Mouse (Mus musculus) right cerebral cortex, postnatal 14 days (tissue): ENCODE results near the gene Spock3.
A peak's percentile ranks its signal among the peaks of the same experiment; 100 is the strongest.
"Not testable (repeated sequence)": the region's sequence is repeated elsewhere in the genome, so short reads cannot be mapped to it uniquely, and the experiment has no call there.

Experiments used
- DNase-seq: peaks from one replicate; pipeline ENCODE4 v3.0.0; 2022

Spock3 gene

GRCm38 (mm10) chr8:62950709-62951108, at the start of gene Spock3:
Gene Spock3, plus strand, starts transcription at chr8:62951009.
- DNase-seq = no peak

GRCm38 (mm10) chr8:62951173-62952134, 645 bp downstream of the Spock3 start:
- peak; percentile 63 for DNase-seq

DNA sequence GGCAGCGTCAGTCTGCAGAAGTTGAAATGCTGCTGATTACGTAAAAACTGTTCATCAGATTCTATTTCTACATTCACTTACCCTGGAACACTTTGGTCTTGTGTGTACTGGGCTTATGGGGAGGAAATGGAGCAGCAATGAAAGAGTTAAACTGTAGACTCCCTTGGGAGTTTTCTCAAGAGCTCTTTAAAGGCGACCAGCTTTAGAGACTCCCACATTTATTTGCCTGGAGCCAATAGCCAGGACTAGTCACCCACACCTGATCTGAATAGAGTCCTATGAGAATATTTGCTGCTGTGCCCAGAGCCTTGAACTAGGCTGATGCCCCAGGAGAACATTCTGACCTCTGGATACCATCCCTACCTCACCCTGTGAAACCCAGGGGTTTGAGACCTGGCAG, 1.7 kb downstream of the Spock3 start:
- no peak for DNase-seq

DNA sequence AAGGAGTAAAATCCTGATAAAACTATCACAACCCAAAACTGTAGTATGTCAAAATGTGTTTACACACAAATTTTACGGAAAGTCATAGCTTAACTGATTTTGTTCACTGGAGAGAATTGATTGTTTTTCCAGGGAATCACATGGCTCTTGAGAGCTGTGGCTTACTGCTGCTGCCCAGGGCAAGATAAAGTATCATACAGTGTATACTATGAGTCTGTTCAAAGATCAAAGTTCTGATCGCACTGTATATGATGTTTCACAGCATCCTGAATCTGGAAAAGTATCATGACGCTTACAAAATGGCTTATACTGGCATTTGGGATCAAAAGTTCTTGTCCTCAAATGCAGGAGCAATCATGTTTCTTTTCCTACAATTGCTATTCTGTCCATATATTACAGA, 11.8 kb downstream of the Spock3 start:
- no peak for DNase-seq

DNA sequence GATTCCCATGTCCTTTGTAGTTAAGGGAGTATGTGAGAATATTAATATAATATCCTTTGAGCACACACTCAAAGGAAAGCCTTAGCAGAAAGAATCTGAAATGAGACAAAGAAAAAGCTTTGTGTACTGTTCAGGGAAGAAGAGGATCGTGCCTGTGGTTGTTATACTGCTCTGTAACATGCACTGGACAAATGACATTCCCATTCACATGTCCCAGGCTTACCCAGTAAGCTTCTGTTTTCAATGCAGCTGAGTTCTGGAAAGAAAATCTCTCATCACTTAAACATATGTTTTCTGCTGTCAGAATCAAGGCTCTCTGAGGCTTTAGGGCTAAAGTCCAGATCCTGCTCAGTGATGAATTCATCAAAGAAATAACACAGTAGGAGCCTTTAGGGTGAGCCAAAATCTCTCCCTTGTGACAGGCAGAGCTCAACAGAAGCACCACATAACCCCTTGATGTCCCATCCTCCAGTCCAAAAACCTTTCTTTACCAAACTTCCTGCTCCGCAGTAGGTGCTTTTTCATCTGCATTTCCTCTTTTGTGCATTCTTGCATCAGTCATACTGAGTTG, 19.1 kb downstream of the Spock3 start:
- DNase-seq = no peak

DNA sequence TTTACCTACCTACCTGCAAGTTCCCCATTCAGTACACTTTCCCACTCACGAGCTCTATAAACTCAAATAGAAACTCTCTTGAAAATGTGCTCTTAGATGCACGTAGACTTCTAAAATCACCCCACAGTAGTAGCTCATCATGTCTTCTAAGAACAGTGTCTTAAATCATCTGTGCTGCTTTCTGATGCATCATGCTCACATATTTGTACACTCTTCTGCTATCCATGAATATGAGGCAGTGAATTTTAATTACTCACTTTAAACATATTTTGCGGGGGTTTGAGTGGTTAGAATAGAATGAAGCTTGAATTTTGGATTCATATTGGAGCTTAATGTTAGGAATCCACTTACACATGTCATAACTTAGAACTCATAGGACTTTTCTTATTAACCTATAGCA, 138.2 kb downstream of the Spock3 start:
- no peak for DNase-seq

- no peak for DNase-seq
Observed at GRCm38 (mm10) chr8:63098200-63098599, 147.4 kb downstream of the Spock3 start.

GRCm38 (mm10) chr8:63109761-63110160, 159.0 kb downstream of the Spock3 start:
- DNase-seq = no peak

- no peak for DNase-seq
Observed at GRCm38 (mm10) chr8:63112919-63113318, 162.1 kb downstream of the Spock3 start.

GRCm38 (mm10) chr8:63120508-63120907, 169.7 kb downstream of the Spock3 start:
- DNase-seq = no peak

DNA sequence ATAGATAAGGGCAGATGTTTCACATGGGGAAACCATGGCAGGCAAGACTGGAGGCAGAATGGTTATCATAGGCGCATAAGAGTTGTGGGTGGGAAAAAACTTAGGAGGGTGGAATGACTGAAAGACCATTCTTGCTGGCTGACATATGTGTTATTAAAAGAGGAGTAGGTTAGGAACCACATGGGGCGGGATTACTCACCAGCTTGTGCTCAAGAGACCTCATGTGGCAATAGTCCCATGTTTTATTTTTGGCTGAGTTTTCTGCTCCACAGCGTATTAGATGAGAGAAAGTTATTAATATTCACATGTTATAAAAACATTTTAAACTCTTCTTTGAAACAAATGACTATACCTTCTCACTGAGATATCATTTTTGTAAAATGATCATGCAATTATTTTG, 184.6 kb downstream of the Spock3 start:
- no peak for DNase-seq

- DNase-seq = not testable (repeated sequence)
Observed at GRCm38 (mm10) chr8:63163861-63164260, 213.1 kb downstream of the Spock3 start.

GRCm38 (mm10) chr8:63165326-63165725, 214.5 kb downstream of the Spock3 start:
- no peak for DNase-seq

- no peak for DNase-seq
Observed at GRCm38 (mm10) chr8:63169956-63170355, 219.1 kb downstream of the Spock3 start.

DNA sequence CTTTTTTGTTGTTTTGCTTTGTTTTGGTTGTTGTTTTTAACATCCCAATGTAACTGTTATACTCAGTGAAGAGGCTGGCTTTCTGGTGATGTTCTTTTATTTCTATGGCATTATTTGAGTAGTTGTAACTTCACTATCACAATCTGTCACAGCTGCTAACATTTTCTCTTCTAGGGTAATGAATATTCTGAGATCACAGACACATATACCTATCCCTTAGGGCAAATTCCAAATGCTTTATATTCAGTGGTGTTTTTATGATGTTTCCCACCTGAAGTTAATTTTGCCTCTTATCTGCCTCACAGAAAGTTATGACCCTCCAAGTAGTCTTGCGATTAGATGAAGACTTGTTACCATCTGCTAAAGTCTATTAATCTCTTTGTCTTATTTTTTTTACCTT, 230.5 kb downstream of the Spock3 start:
- DNase-seq = no peak

DNA sequence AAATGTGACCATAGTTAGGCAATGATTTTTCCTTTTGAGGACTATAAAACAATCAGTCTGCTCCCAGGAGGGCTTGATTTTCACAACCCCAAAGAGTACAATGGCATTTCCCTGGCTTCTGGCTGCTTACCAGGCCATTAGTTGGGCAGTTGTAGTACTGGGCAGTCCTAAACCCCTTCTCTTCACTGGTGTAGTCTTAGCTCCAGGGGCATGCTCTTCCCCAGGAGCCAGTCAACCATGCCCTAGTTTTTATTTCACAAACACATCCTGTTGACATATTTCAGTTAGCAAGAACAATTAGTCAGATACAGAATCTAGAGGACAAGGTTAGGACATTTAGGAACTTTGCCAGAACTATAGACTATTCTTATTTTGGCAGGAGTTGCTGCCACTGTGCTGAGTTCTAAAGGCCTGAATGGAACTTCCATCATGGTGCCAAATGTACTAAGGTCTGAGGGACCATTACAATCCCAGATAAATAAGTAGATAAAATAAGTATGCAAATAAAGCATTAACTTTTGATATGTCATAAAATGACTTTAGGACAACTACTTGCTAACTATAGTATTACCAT, 308.1 kb downstream of the Spock3 start:
- no peak for DNase-seq

DNA sequence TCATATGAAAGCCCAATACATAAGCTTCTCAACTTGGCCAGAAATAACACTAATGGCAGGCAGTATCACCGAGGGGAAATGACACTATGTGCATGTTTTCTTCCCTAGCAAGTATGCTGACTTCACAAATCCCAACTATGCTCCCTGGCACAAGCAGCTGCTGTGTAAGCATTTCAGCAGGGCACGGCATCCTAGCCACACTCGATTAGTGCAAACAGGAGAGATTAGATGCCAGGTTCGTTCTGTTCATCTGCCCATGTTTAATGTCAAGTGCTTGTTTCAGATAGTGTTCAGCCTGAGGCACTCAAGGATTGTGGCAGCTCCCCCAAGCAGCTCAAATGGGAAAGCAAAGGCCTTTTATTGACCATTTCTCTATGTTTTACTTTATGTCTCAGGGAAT, 311.7 kb downstream of the Spock3 start:
- DNase-seq = no peak

DNA sequence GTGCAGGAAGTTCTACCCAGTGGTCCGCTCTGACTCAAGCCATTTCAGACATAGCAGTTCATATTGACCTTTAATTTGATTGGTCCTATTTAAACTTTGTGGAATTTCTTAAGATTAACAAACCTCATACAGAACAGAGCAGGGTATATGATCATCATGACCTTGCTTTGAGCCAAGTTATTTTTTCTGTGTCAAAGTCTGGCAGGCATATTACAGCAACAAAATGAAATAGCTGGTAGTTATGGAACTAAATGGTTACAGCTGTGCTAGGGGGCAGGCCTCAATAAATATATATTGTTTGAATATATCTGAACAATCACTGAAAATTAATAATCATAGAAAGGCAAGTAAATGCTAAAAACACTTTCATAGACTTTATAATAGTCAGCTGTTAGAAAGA, 384.6 kb downstream of the Spock3 start:
- no peak for DNase-seq

DNA sequence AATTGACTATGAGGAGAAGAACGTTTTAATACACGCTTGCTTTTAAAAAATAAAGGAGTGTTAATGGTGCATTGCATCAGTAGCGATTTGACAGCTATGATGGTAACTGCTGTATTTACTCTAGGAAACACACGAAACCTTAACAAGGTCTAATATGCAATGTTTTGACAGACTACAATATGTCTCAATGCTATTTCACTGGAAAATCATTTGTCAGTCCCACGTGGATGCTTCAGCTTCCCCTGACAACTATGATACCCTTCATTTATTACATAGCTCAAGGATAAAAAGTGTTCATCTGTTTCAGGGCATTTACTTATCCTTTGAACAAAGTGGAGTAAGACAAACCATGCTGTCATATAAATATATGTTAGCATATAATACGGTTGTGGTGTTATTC, 417.8 kb downstream of the Spock3 start:
- DNase-seq = no peak

GRCm38 (mm10) chr8:63397659-63398058, 446.9 kb downstream of the Spock3 start:
- DNase-seq = no peak
